Mouse (Mus musculus) cerebellum, adult 11-12 months (tissue): ENCODE results near the gene Ceacam15.
"Not testable (repeated sequence)": the region's sequence is repeated elsewhere in the genome, so short reads cannot be mapped to it uniquely, and the experiment has no call there.

Experiments used
- DNase-seq: peaks from one replicate; pipeline ENCODE4 v3.0.0; 2022

Gene Ceacam15

DNA sequence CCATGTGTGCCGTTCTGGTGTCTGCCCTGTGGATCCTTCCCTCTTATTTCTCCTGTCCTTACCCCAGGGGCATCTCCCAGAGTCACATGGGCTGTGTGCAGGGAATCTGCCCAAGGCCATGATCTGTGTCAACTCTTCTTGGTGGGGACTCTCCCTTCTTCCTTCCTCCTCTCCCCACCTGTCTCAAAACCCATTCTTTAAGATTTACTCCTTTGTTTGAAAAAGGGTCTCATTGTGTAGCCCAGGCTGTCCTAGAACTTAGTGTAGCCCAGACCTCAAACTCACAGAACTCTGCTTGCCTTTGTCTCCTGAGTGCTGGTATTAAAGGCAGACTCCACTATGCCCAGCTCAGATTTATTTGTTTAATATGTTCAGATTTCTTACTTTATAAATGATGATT lies at the start of gene Ceacam15:
Gene Ceacam15, minus strand, starts transcription at position 101 of the 400 bp plus-strand sequence.
- DNase-seq = no peak

DNA sequence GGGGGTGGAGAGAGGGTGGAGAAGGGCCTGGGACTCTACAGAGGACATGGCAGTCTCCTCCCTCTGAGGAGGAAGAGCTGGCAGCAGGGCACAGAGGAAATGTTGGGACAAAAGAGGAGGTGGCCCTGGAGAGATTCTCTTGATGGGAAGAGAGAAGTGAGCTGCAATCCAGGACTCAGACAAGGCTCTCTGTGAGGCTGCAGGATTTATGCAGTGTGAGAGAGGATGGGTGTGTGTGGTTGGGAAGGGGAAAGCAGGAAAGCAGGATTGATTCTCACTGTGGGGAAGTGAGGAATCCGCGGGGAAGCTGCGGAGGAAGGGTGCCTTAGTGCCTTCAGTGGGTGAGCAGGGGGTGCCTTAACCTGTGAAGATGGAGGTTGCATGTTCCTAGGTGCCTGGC lies 47.0 kb upstream of the Ceacam15 start:
- not testable (repeated sequence) for DNase-seq

DNA sequence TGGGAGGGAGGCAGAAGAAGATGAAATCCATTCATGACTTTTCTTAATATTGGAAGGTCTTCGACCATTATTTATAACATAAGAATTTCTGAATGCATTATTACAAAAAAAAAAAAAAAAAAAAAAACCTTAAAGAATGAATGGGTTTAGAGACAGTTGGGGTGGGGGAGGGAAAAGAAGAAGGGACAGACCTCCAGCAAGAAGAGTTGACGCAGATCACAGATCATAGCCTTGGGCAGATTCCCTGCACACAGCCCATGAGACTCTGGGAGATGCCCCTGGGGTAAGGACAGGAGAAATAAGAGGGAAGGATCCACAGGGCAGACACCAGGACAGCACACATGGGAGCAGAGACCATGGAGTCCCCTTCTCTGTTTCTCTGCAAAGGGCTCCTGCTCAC lies 46.1 kb upstream of the Ceacam15 start, which contains the start of gene Ceacam9:
Gene Ceacam9, plus strand, starts transcription at position 301 of the 400 bp plus-strand sequence.
- no peak for DNase-seq

DNA sequence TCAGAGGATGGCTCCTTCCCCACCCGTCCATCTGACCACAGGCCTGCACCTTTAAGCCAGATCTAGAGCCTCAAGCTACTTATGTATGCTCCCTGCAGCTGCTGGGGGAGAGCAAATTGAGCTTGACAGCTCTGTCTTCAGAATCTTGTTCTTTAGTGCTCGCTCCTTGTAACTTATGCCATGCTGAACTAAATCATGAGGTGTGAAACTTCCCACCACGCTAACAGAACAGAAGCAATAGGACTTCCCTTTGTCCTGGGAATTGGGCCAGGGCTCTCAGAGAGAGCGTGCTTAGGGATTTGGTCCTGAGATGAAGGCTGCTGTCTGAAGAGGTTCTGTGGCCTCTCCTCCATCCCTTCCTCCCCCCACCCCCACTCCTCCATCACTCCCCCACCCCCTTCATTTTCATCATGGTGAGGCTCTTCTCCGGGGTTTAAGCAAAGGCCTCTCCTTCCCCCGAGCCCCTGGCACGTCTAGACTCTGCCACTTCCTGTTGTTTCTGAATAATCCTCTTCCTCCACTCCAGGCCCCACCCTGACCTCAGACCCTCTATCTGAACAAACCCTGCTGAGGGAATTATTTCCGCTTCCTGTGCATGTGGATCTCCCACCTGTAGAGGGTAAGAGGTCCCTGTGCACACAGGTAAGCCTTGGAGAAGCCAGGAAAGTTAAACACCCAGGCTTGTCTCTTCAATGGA lies 41.1 kb upstream of the Ceacam15 start:
- not testable (repeated sequence) for DNase-seq

DNA sequence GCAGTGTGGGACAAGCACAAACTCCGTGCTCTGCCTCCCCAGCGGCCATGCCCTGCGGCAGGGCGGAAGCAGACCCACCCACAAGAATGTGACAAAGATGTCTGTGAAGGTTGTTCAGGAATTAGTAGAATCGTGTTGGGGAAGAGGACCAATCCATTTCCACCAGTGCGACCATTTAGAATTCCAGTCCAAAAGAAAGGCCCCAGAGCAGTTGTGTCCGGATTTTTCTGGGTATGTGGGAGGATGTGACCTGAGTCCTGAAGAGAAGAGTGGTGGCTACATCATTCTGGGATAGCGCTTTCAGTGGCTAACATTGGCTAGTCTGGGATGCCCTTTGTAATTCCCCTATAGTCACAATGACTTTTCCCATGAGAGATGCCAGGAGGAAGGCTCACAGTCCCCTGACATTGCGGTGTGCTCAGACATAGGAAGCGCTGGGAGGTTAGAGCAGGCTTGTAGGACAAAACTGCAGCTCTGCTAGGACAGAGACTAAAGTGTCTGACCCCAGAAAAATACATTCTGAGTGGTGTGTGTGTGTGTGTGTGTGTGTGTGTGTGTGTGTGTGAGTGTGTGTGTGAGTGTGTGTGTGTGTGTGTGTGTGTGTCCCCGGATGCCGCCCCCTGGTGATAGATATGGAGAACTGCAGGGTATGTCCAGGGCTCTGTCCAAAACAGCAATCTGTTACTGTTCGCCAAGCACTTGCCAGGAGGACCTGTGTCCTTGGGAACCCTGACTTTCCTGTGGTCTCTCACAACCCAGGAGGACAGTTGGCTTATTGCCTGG lies 37.3 kb upstream of the Ceacam15 start:
- no peak for DNase-seq

DNA sequence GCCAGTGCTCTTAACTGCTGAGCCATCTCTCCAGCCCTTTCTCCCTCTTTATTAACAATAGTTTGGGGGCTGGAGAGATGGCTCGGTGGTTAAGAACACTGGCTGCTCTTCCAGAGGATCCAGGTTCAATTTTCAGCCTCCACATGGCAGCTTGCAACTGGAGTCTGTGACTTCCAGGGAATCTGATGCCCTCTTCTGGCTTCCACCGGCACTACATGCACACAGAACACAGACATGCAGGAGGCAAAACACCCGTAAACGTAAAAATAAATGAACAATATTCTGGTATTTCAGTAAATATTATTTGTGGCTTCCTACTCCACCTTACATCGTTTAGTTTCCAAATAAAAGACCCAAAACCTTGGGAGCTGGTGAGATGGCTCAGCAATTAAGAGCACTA lies 35.1 kb upstream of the Ceacam15 start:
- no peak for DNase-seq

DNA sequence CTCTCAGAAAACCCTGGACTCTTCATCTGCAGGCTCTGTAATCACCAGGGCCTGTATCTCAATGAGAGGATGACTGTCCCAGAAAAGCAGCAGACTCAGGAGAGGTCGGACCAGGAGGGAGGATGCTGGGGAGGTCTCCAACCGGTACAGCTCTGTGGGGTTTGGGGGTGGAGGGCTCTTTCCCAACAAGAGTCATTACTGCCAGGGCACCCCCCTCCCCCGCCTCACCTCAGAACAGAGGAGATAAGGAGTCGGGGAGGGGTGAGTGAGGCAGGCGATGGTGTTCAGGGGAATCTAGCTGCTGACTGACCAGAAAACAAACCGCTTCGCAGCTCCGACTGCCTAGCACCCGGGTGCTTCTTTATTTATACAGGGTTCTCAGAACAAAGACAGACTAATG lies 32.7 kb upstream of the Ceacam15 start:
- DNase-seq = no peak

DNA sequence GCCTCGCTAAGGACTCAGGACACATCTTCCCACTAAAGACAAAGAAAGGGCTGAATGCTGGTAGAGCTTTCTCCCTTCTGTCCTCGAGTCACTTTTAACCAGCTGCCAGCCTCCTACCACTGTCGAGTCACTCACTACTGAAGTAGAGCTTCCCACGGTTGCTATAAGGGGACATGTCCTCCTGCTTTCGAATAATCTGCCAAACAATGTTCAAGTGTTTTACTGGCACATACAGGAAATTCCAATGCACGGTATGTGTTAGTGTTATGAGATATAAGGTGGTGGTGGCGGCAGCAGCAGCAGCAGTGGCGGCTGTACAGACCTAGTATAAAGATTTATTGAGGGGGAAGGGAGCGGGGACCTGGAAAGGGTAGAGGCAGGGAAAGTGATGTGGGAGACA lies 30.9 kb upstream of the Ceacam15 start:
- no peak for DNase-seq

DNA sequence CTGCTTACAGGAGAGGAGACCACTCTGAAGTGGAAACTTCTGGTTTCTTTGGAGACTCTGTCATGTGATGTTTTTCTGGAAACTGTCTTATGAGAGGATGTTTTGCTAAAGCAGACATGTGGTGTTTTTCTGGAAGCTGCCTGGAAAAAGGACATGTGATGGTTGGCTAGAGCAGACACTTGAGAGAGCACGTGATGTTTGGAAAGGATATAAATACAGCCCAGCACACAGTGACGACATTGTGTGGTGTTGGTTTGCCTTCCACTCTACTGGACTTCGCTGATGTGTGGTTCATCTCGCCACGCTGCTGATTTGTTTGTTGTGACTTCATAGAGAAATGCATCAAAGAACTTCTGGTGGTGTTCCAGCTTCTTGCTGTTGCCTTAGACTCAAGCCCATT lies 25.1 kb upstream of the Ceacam15 start:
- DNase-seq = no peak

DNA sequence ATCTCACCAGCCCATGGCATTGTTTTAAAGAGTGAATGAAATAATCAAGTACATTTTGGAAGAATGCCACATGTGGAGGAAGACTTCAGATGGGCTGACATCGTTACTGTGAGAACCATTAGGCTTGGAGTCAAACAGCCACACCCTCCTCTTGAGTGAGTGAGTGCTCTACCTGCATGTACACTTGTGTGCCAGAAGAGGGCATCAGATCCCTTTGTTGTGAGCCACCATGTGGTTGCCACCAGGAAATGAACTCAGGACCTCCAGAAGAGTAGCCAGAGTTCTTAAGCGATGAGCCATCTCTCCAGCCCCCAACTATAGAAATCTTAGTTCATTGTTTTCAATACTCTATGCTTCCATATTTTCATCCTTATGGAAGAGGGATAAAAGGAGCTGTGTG lies 23.5 kb upstream of the Ceacam15 start:
- DNase-seq = no peak

DNA sequence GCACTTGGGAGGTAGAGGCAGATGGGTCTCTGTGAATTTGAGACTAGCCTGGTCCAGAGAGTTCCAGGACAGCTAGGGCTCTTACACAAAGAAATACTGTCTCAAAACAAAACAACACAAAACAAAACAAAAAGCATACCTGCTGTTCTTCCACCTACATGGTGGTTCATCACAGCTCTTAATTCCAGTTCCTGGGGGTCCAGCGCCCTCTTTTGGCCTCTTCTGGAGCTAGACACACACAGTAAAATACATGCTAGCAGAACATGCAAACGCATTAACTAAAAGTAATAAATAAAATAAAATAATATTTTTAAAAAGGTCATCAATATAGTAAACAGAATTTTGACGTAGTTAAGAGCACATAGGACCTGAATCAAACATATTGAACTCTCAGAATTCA lies 19.5 kb upstream of the Ceacam15 start:
- no peak for DNase-seq

DNA sequence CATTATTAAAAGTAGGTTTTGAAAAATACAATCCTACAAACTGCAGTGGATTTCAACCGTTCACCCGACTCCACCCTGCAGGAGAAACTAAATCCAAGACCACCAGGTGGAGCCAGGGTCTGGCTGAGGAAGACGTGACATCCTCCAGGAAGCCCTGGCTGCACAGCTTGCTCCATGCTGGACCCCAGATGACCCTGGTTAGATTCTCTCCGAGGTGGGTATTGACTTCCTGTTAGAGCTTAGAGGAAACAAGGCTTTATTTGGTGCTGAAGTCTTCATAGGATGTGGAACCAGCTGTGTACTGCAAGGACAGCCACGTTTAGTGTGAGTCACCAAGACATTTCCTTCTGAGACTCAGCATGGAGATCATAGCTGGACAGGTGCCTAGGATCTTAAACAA lies 13.7 kb upstream of the Ceacam15 start:
- no peak for DNase-seq

DNA sequence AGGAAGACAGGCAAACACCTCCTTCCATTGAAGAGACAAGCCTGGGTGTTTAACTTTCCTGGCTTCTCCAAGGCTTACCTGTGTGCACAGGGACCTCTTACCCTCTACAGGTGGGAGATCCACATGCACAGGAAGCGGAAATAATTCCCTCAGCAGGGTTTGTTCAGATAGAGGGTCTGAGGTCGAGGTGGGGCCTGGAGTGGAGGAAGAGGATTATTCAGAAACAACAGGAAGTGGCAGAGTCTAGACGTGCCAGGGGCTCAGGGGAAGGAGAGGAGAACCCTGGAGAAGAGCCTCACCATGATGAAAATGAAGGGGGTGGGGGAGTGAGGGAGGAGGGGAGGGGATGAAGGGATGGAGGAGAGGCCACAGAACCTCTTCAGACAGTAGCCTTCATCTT lies 4.7 kb upstream of the Ceacam15 start:
- DNase-seq = not testable (repeated sequence)

DNA sequence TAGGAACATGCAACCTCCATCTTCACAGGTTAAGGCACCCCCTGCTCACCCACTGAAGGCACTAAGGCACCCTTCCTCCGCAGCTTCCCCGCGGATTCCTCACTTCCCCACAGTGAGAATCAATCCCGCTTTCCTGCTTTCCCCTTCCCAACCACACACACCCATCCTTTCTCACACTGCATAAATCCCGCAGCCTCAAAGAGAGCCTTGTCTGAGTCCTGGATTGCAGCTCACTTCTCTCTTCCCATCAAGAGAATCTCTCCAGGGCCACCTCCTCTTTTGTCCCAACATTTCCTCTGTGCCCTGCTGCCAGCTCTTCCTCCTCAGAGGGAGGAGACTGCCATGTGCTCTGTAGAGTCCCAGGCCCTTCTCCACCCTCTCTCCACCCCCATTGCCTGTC lies 806 bp downstream of the Ceacam15 start:
- not testable (repeated sequence) for DNase-seq

DNA sequence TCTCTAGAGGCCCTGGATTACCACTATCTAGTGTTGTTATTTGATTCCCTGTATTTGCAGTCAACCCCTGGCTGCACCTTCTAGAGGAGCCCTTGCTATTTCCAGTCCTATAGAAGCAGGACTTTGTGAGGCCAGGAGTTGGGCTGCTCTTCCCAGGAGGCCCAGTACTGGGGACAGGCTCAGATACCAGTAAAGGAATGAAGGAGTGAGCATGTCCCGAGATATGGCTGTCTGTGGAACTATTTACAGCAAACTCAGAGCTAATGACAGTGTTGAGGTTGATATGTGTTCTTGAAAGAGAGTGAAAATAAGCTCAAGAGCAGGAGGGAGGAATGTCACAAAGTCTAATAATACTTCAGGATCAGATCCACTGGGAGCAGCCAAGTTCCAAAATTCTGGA lies 1.7 kb downstream of the Ceacam15 start:
- no peak for DNase-seq

DNA sequence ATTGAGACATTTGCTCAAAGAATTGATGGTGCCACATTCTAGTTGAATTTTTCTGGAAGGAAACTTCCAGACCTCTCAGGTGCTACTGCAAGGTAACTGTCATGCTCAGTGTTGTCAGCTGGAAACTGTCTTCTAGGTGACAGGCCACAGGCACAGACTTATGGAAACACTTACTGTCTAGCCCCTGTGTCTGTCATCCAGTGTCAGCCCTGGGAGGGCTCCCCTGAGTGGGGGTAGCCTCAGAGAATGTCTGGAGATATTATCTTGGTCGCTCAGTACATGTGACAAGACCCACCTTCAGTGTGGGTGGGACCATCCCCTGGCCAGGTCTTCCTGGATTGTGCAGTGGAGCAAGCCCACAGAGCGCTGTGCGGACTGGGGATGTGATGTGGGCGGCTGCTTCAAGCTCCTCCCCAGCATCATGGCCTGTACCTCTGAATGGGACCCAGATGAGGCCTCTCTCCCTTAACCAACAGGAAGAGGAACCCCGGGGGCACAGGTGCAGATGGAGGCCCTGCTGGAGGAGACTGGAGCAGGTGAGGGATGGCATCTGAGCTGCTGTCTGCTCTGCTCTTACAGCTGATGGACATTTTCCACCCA lies 7.1 kb downstream of the Ceacam15 start:
- DNase-seq = not testable (repeated sequence)

DNA sequence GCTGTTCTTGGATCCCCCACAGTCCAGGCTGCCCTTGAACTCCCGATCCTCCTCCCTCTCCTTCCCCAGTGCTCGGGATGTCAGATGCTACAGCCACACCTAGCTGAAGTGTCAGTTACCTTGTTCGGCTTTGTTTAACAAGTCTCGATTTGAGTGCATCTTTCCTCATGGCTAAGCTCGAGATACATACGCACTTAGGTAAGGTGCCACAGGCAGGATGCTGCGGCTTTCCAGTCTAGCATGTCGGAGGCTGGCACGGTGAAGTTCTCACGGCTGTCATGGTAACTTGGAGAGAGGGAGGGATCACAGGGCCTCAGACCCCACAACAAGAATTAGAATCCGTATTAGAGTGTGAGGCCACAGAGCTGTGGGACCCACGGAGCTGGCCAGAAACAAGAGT lies 31.2 kb downstream of the Ceacam15 start:
- DNase-seq = no peak

DNA sequence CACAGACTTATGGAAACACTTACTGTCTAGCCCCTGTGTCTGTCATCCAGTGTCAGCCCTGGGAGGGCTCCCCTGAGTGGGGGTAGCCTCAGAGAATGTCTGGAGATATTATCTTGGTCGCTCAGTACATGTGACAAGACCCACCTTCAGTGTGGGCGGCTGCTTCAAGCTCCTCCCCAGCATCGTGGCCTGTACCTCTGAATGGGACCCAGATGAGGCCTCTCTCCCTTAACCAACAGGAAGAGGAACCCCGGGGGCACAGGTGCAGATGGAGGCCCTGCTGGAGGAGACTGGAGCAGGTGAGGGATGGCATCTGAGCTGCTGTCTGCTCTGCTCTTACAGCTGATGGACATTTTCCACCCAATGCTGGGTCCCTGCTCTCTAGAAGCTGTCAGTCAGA lies 32.4 kb downstream of the Ceacam15 start:
- DNase-seq = not testable (repeated sequence)

DNA sequence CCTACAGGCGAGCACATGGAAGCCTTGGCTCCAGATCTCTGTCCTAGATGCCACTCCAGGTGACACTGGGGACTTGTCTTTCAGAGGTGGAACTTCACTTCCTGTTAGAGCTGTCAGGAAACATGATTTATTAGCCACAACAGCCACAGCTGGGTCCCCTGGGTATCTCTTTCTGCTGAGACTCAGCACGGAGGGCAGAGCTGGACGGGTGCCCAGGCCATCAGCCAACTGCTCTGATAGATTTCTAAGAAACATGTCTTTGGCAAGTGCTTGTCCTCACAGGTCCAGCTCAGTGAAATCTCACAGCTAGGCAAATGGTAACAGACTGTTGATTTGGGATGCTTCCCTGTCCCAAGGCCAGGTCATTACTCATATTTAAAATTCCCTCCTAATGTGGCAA lies 36.5 kb downstream of the Ceacam15 start:
- no peak for DNase-seq

DNA sequence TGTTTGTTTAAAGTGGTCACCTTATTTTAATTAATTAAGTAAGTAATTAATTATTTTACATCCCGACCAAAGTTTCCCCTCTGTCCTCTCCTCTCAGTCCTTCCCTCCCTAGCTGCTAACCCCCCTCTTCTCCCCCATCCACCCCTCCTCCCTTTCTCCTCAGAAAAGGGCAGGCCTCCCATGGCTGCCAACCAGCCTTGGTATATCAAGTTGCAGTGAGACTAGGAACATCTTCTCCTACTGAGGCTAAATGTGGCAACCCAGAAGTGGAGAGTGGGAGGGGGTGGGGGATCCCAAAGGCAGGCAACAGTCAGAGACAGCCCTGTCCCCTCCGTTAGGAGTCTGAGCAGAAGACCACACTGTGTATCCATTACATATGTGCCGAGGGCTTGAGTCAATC lies 40.4 kb downstream of the Ceacam15 start:
- DNase-seq = no peak

DNA sequence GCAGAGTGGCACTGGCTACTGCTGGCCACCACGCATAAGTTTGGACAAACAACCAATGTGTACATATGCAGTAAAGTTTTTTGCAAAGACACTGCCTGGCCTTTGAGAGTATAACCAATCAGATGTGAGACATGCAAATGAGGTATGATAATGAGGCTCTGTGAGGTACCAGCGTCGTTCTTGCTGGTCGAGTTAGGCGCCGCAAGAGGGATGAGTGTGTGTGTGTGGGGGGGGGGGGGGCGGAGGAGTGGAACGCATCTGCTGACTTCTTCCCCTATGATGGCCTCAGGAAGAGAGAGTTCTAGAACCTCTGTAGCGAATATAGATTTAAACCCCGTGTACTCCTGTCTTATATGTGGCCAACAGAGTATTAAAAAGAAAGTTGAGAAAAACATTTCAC lies 41.6 kb downstream of the Ceacam15 start:
- not testable (repeated sequence) for DNase-seq

DNA sequence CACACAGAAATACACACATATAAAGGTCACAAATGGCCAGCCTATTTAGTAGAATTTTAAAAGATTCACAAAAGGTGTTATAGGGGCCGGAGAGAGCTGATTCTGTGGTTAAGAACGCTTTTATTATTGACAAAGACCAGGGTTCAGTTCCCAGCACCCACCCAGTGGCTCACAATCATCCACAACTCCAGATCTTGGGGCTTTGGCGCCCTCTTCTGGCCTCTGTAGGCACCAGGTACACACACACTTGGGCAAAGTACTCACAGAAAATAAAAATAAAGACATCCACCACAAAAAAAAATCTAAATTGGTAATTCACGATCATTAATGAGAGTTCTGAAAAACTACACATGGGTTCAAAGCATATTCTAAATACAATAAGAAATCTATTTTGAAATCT lies 43.6 kb downstream of the Ceacam15 start:
- no peak for DNase-seq

DNA sequence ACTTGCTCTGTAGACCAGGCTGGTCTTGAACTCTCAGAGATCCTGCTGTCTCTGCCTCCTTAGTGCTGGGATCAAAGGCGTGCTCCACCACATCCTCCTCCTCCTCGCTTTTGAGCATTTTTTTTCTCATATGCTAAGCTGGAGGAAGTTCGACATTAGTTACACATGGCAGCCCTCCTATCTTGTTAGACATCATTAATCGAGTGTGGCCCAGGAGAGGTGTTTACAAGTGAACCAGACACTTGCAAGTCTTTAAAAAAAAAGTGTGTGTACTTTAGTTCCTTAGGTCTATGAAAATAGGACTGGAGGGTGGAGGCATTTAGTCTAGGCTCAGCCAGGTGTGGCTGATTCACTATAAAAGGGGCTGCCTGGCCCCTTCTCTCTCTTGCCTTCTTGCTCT lies 44.5 kb downstream of the Ceacam15 start:
- no peak for DNase-seq
